Mouse (Mus musculus) induced T-regulatory cell, adult 2 months (primary cell): Measurements from ENCODE around the gene Tnik.

Source experiments
- DNase-seq: peaks from one replicate; pipeline ENCODE4 v3.0.0-alpha.2; 2012; ENCODE audit warnings: low read depth

Tnik gene

GRCm38 (mm10) chr3:28616386-28616785, 353.4 kb downstream of the Tnik start:
- DNase-seq: no peak

GRCm38 (mm10) chr3:28617008-28617627, 354.1 kb downstream of the Tnik start:
- no peak for DNase-seq

DNA sequence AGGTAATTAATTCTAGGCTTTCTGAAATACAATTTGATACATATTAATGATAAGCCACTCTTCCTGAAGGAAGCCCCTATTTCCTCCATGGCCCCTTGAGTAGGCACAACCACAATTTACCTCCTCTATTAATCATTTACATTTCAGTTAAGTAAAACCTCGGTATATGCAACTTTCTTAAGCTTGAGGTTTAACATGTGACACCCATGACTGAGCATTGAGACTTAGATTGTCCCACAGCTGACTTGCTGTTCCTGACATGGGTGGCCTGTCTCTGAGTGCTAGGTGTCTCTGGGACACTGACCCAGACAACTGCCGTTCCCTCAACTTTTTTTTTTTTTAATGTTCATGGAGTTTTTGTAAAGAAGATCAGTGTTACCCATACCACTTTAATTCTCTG, 358.8 kb downstream of the Tnik start:
- no peak for DNase-seq

DNA sequence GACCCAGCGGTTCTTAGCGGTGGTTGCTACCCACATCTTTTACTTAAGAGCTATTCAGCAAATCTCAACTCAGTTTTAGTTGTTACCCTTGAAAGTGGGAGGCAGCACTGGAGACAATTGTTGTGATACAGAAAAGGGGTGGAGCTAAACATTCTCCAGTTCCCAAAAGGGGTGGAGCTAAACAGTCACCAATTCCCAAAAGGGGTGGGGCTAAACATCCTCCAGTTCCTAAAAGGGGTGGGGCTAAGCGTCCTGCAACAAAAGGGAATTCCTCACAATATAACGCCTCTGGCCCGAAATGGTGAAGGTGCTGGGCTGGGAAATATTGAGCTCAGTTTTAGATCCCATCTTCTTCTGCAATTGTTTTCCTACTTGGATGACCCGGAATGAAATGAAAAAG, 363.8 kb downstream of the Tnik start:
- DNase-seq: no peak

DNA sequence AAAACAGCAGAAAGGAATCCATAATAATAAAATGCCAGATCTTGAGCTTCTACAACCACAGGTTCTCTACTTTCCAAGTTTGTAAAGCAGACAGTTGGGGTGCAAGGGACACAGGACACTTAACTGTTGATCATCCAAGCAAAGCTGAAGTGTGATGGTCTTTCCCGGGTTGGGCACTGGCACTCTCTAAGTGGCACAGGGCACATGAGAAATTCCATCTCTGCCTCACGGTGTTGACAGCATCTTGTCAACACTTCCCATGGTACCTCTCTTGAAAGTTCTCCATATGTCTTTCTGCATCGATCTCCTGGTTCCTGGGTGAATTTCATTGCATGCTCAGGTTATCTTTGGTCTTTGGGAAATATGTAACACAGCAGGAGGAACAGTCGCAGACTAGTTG, 373.8 kb downstream of the Tnik start:
- DNase-seq: no peak

- no peak for DNase-seq
Measured at GRCm38 (mm10) chr3:28638957-28639356, 375.9 kb downstream of the Tnik start.

- DNase-seq: no peak
Measured at GRCm38 (mm10) chr3:28643252-28643947, 380.4 kb downstream of the Tnik start.

GRCm38 (mm10) chr3:28652574-28652973, 389.6 kb downstream of the Tnik start:
- DNase-seq: no peak

DNA sequence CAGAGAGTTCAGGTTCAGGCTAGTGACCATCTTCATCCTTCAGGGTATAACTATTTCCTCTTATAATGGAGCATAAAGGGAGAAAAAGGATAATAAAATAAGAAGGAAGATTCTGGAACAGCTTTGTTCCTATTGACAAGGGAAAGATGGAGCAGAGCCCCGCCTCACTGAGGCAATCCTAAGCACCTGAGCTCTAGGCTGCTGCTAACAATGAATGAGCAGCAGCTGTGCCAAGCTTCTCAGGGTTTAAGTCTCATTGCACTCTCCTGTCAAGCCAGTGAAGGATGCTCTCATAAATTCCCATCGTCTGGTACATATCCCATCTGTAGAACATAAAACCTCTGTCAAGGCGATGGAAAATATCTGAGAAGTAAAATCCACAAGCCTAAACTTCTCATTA, 390.0 kb downstream of the Tnik start:
- no peak for DNase-seq

DNA sequence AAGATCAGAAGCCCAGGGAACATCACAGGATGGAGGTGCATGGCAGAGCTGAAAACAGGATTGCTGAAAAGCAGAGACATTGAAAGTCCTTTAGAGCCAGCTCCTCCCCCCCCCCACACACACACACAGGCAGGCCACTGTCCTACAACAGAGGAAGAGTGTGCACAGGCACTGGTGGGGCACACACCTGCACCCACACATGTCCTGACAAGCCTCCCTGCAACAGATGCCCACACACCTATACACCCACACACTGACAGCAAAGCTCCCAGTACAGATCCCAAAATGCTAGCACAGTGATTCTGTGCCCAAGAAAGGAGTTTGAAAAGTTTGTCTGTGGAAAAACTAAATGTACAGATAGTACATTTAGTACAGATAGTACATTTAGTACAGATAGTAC, 391.7 kb downstream of the Tnik start:
- DNase-seq: no peak

DNA sequence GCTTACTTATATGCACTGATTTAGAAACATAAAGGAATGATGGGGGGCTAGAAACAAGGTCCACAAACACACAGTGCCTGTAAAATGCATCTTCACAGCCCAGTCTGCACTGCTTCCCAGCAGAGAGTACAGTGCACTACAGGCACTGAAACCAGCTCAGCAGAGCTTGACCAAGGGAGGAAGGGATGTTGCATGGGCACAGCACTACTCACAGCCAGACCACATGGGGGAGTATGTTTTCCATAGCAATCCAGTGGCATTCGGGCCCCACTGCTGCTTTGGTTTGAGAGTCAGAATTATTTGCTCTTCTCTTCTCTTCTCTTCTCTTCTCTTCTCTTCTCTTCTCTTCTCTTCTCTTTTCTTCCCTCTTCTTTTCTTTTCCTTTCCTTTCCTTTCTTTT, 395.3 kb downstream of the Tnik start:
- DNase-seq: no peak

DNA sequence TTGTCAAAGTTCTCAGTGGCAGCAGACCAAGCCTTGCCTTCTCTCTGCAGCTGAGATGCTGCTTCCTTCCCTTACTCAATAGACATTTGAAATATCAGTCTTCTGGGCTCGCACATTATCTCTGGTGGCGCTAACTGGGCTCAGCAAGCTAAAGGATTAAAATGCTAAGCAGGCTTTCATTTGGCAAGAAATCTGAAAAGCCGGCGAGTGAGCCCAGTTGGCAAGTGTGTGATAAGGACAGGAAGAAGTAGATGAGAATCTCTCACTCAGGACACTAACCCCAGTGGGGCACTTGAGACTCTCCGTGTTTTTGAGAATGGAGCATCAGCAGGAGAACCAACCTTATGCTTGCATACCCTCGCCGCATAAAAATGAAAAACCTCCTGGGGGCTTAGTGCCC, 417.8 kb downstream of the Tnik start:
- no peak for DNase-seq

- no peak for DNase-seq
Measured at GRCm38 (mm10) chr3:28681866-28682265, 418.9 kb downstream of the Tnik start.

DNA sequence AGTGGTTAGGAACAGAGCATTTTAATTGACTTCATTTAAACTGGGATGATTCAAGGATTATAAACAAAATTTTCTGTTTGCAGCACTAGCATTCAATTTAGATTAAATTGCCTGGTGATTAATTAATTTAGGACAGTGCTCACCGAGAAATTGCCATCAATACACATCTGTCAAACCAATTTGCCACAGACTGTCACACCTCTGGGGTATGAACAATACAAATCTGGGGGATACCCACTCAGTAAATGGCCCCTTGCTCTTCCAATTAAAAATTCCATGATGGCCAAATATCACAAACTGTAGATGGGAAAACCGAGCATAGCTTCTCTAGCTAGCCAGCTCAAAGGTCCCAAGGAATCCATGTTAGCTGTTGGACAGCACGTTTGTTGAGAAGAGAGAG, 419.4 kb downstream of the Tnik start:
- no peak for DNase-seq

DNA sequence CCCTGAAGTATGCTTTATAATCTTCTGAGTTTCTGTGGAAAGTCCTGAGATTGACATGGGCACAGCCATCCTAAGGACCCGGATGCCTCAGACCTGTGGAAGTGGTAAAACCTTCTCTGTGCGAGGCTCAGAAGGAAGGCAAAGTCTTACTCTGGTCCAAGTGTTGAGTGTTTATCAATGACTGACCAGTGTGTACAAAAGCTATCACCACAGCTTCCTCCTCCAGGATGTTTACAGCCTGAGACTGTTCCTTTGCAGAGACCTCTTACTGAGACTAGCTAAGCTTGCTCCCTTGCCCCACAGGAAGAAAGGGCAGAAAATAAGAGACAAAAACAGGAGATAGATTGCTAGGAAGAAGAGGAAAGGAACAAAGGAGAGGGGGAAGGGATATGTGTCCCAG, 422.5 kb downstream of the Tnik start:
- DNase-seq: no peak

DNA sequence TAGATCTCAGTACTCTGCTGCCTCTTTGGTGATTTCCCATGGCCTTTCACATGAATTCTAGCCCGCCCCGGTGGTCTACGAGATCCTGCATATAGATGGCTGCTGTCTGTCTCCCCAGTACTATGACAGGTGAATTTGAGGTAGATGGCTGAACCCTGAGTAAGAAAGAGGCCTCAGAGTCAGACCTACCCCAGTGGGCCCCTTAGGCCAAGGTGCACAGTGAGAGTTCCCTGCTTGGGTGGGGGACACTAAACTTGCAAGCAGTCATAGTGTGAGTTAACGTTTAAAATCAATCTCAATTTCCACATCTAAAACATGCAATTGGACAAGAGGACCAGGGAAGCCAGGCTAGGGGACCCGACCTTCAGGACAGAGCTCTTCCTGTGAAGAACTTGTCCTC, 431.8 kb downstream of the Tnik start:
- DNase-seq: no peak

DNA sequence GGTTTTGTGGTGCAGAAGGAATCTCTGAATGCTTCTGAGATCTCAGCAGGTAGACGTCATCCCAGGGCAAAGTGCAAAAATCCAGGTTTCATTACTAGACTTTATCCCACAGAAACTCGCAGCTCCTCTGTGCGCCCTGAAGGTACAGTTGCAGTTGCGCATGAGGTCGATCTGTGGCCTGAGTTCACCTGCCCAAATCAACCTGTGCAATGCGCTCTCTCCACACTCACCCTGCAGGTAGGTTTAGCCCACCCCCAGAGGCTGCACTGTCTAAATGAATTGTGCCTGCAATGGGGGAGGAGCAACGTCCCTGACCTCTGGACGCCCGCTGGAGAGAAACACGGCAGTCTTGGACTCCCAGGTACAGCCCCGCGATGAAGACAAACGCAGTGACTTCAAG, 432.6 kb downstream of the Tnik start:
- DNase-seq: no peak

- no peak for DNase-seq
Measured at GRCm38 (mm10) chr3:28696162-28696561, 433.1 kb downstream of the Tnik start.

DNA sequence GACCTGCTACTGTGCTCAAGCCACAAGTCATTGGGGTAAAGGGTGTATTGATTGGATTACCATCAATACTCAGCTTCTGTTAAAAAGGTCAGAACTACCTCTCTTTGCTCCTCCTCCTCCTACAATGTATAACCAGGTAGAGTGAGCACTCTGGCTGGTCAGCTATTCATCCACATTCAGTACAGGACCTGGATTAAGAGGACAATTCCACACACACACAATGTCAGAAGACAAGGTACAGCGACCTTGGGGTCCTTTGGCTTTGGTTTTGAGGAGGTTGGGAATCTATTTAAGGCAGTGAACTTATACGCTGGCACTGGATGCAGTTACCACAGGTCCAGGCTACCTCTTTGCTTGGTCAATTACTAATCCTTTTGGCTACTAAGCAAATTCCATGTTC, 434.8 kb downstream of the Tnik start, which contains the start of gene Slc2a2:
Slc2a2 (plus strand) TSS at position 107 of the 400 bp plus-strand sequence.
- DNase-seq: no peak

GRCm38 (mm10) chr3:28699601-28700000, 436.6 kb downstream of the Tnik start:
- DNase-seq: no peak

GRCm38 (mm10) chr3:28705522-28706137, 442.6 kb downstream of the Tnik start:
- no peak for DNase-seq

DNA sequence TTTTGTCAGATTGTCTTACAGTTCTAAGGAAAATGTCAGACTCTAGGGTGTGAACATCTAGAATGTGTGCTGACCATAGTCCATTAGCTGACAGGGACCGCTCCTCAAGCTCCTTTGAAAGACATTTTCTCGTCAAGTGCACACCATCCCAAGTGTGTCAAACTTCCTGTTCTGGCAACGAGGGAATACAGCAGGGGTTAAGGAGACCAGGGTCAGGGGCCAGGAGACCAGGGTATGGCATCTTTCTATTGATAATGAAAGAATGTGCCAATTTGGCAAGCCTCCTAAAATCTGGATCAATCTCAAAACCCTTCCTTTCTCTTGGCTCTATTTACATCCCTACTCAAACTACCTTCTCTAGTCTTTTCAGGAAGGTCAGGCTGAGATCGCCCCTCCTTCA, 443.7 kb downstream of the Tnik start:
- DNase-seq: no peak

DNA sequence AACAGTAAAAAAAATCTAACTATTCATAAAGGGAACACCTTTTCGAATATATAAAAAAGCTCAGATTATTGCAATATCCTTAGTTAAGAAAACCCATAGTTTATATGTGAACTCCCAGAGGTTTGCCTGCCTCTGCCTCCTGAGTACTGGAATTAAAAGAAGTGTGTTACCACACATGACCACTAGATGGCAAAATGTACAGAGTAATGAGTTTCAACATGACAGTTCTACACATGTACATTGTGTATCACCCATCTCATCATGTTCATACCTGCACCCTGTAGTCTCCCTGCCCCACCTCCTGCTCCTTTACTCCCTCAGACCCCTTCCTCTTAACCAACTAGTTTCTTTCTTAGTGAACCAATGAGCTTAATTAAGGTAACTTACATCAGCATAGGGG, 446.7 kb downstream of the Tnik start:
- DNase-seq: peak; percentile 76
